Mouse (Mus musculus): ENCODE results near the gene Olfr1451. TPM values are rescaled to one million over a fixed set of nuclear protein-coding genes. Genes with fewer than 3 reads are reported as not detected.
"Not testable (repeated sequence)": the region's sequence is repeated elsewhere in the genome, so short reads cannot be mapped to it uniquely, and the experiment has no call there.

Gene Olfr1451
- polyA plus RNA-seq (2015; fragmentation: Nextera tagmentation; extraction: Ambion mirVana) = not detected in 2 replicates

GRCm38 (mm10) chr19:12994714-12995113 lies at the start of gene Olfr1451:
TSS of gene Olfr1451 (plus strand) at chr19:12995014.
- Histone ChIP-seq H3K27ac (replicated peaks) (no peak within 1 kb of the TSS), H3K36me3 (no peaks in the 10 kb centered on the region), H3K9ac (replicated peaks) (no peak within 1 kb of the TSS), H3K27me3 (no peaks in the 10 kb centered on the region), H3K4me2 (replicated peaks) (no peak within 1 kb of the TSS), H3K4me1 (no peaks in the 10 kb centered on the region), H3K4me3 (no peak within 1 kb of the TSS), H3K9me3 (peaks cover 3% of the 10 kb centered on the region; the same call in 1 of the 2 replicates)
- ATAC-seq (replicated peaks) = no peak
- WGBS = 73% methylated on average over 2 of the region's 2 CpGs

GRCm38 (mm10) chr19:12949958-12950357 lies 44.9 kb upstream of the Olfr1451 start, which contains the start of gene Olfr1450:
TSS of gene Olfr1450 (plus strand) at chr19:12950258.
- Histone ChIP-seq H3K4me1 (no peaks in the 10 kb centered on the region), H3K9ac (replicated peaks) (no peak within 1 kb of the TSS), H3K27ac (replicated peaks) (no peak within 1 kb of the TSS), H3K9me3 (0 out of 2 replicates have a peak, but pooled peaks cover 5% of the 10 kb centered on the region), H3K36me3 (no peaks in the 10 kb centered on the region), H3K4me2 (replicated peaks) (no peak within 1 kb of the TSS), H3K4me3 (no peak within 1 kb of the TSS), H3K27me3 (no peaks in the 10 kb centered on the region)
- 92% methylated on average over 1 of the region's 1 CpGs for WGBS
- no peak for ATAC-seq (replicated peaks)

DNA sequence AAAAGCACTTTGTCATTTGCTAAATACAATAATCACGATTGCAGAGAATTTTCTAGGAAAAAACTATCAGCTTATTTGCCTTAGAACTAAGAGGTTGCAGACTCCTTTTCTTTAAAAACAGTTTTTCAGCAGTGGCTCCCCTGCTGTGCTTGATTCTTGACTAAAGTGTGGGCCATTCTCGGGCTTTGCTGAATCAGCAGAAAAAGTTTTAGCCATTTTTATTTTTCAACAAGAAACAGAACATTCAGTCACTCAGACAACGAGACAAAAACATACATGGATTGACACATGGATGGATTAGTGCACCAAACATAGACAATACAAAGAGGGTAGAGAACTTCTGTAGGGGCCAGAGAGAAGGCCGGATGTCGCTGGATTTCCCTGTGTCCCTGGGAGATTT lies 24.7 kb upstream of the Olfr1451 start:
- H3K36me3 ChIP-seq; H3K4me2 ChIP-seq (replicated peaks); H3K4me1 ChIP-seq; H3K27ac ChIP-seq (replicated peaks); H3K4me3 ChIP-seq; H3K9ac ChIP-seq (replicated peaks); H3K27me3 ChIP-seq; ATAC-seq (replicated peaks): not testable (repeated sequence)
- WGBS = 86% methylated on average over 5 of the region's 5 CpGs
- H3K9me3 ChIP-seq = peaks cover 25% of the 10 kb centered on the region; the same call in 1 of the 2 replicates

GRCm38 (mm10) chr19:12992316-12992715 lies 2.5 kb upstream of the Olfr1451 start:
- H3K4me1 ChIP-seq; H3K4me3 ChIP-seq; H3K4me2 ChIP-seq (replicated peaks); H3K9me3 ChIP-seq; ATAC-seq (replicated peaks); H3K27me3 ChIP-seq; H3K9ac ChIP-seq (replicated peaks); H3K36me3 ChIP-seq; H3K27ac ChIP-seq (replicated peaks): not testable (repeated sequence)
- WGBS = 92% methylated on average over 4 of the region's 4 CpGs

GRCm38 (mm10) chr19:13028227-13028626 lies 33.4 kb downstream of the Olfr1451 start, which contains the start of gene Olfr1453:
TSS of gene Olfr1453 (minus strand) at chr19:13028327.
- no peak within 1 kb of the TSS for H3K4me2 ChIP-seq (replicated peaks)
- no peaks in the 10 kb centered on the region for H3K27me3 ChIP-seq
- H3K4me3 ChIP-seq = no peak within 1 kb of the TSS
- H3K4me1 ChIP-seq = no peaks in the 10 kb centered on the region
- no peaks in the 10 kb centered on the region for H3K36me3 ChIP-seq
- 48% methylated on average over 1 of the region's 1 CpGs for WGBS
- no peaks in the 10 kb centered on the region; the same call in none of the 2 replicates for H3K9me3 ChIP-seq
- no peak within 1 kb of the TSS for H3K27ac ChIP-seq (replicated peaks)
- no peak within 1 kb of the TSS for H3K9ac ChIP-seq (replicated peaks)
- ATAC-seq (replicated peaks) = no peak

Other genes with a start within 250 kb of the Olfr1451 start
- gene Cntf, start 229.4 kb upstream of the Olfr1451 start, polyA plus RNA-seq (2015; fragmentation: Nextera tagmentation; extraction: Ambion mirVana) = 1.2 and 2.0 TPM in 2 replicates
- gene Zfp91, start 198.9 kb upstream of the Olfr1451 start, polyA plus RNA-seq (2015; fragmentation: Nextera tagmentation; extraction: Ambion mirVana) = 15.6 and 15.9 TPM in 2 replicates
- gene Lpxn, start 198.8 kb upstream of the Olfr1451 start, polyA plus RNA-seq (2015; fragmentation: Nextera tagmentation; extraction: Ambion mirVana) = 0.68 and 0.98 TPM in 2 replicates
- not detected in 2 replicates for gene Gm5244, start 148.3 kb upstream of the Olfr1451 start, polyA plus RNA-seq (2015; fragmentation: Nextera tagmentation; extraction: Ambion mirVana)
- gene Olfr1444, start 137.7 kb upstream of the Olfr1451 start, polyA plus RNA-seq (2015; fragmentation: Nextera tagmentation; extraction: Ambion mirVana) = not detected in 2 replicates
- gene Olfr1445, start 111.2 kb upstream of the Olfr1451 start, polyA plus RNA-seq (2015; fragmentation: Nextera tagmentation; extraction: Ambion mirVana) = not detected in 2 replicates
- gene Olfr1446, start 101.5 kb upstream of the Olfr1451 start, polyA plus RNA-seq (2015; fragmentation: Nextera tagmentation; extraction: Ambion mirVana) = not detected in 2 replicates
- gene Olfr1447, start 91.3 kb upstream of the Olfr1451 start, polyA plus RNA-seq (2015; fragmentation: Nextera tagmentation; extraction: Ambion mirVana) = not detected in 2 replicates
- gene Olfr1448, start 70.6 kb upstream of the Olfr1451 start, polyA plus RNA-seq (2015; fragmentation: Nextera tagmentation; extraction: Ambion mirVana) = not detected in 2 replicates
- gene Olfr1449, start 64.2 kb upstream of the Olfr1451 start, polyA plus RNA-seq (2015; fragmentation: Nextera tagmentation; extraction: Ambion mirVana) = not detected in 2 replicates
- gene Olfr1450, start 44.8 kb upstream of the Olfr1451 start, polyA plus RNA-seq (2015; fragmentation: Nextera tagmentation; extraction: Ambion mirVana) = not detected in 2 replicates
- not detected in 2 replicates for gene Olfr1453, start 33.3 kb downstream of the Olfr1451 start, polyA plus RNA-seq (2015; fragmentation: Nextera tagmentation; extraction: Ambion mirVana)
- gene Olfr1454, start 65.6 kb downstream of the Olfr1451 start, polyA plus RNA-seq (2015; fragmentation: Nextera tagmentation; extraction: Ambion mirVana) = not detected in 2 replicates
- not detected in 2 replicates for gene Olfr1457, start 102.9 kb downstream of the Olfr1451 start, polyA plus RNA-seq (2015; fragmentation: Nextera tagmentation; extraction: Ambion mirVana)
- gene Olfr1458, start 111.8 kb downstream of the Olfr1451 start, polyA plus RNA-seq (2015; fragmentation: Nextera tagmentation; extraction: Ambion mirVana) = not detected in 2 replicates
- not detected in 2 replicates for gene Olfr1459, start 154.5 kb downstream of the Olfr1451 start, polyA plus RNA-seq (2015; fragmentation: Nextera tagmentation; extraction: Ambion mirVana)
- gene Olfr1461, start 168.0 kb downstream of the Olfr1451 start, polyA plus RNA-seq (2015; fragmentation: Nextera tagmentation; extraction: Ambion mirVana) = not detected in 2 replicates
- gene Olfr1462, start 190.7 kb downstream of the Olfr1451 start, polyA plus RNA-seq (2015; fragmentation: Nextera tagmentation; extraction: Ambion mirVana) = not detected in 2 replicates
- not detected in 2 replicates for gene Olfr1463, start 236.3 kb downstream of the Olfr1451 start, polyA plus RNA-seq (2015; fragmentation: Nextera tagmentation; extraction: Ambion mirVana)

All from forebrain, embryonic 15.5 days (tissue).